Mouse (Mus musculus) adrenal gland, postnatal 25 days (tissue): ENCODE measurements around the gene Dab1. TPM values are rescaled to one million over a fixed set of nuclear protein-coding genes. Genes with fewer than 3 reads are reported as not detected.

Experiments used
- DNase-seq: peaks from one replicate; pipeline ENCODE4 v3.0.0; 2021; ENCODE audit warnings: mixed read lengths
- total RNA-seq: library from RNA; stranded (reverse); gene quantifications from 2 replicates; pipeline ENCODE4 v1.2.3, GENCODE M21; 2021

Dab1 gene
- total RNA-seq, 1 experiment from 2014 or later: 1.0 TPM

DNA sequence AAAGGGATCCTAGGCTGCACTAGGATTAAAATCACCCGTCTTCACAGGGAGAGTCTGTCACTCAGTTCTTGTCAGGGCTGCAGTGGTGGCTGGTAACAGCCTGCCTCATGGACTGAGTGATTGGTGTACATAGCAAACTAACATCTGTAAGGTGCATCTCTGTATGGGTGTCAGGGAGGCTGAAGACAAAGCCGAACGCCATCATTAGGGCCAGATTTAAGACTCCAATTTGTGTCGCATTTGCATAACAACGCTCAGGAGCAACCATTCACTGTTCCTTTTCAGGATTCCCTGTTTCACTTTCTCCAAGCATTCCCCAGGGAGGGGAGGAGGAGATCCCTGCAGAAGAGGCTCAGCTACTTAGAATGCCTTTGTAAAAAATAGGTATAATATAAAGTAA, 219.2 kb downstream of the Dab1 start:
- no peak for DNase-seq

DNA sequence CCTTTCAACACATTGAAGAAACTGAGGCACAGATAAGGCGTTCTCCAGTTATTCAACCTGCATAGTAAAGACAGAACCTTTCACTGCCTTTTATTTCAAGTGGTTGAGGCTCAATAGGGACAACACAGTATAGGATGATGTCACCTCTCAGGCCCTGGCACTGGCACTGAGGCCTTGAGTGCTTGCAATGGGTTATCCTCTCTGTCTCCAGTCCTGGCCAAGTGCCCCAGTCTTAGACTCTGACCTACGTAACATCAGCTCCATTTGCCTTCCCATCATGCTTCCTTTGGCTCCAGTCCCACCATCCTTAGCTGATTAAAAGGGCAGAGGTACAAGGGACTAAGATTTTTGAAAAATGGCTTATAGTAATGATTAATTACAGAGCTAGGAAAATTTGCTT, 220.4 kb downstream of the Dab1 start:
- peak; percentile 24 for DNase-seq

- no peak for DNase-seq
Observed at GRCm38 (mm10) chr4:103841126-103841525, 222.0 kb downstream of the Dab1 start.

DNA sequence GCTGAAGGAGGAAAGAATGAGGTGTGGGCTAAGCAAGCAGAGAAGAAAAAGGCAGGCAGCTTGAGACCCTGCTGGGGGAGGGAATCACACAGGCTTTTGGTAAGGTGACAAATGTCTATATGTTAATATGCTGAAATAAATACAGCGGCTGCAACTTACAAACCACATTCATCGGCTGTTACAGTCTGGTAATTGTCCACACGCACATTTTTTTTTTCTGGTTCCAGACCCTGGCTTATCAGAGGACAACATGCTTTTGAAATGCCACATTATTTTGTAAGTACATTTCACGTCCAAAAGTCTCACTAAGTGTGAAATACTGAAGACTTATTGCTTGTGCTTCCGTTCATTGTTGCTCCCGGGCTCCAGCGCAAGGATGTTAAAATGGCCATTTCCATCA, 225.5 kb downstream of the Dab1 start:
- no peak for DNase-seq

- DNase-seq: no peak
Observed at GRCm38 (mm10) chr4:103857173-103857572, 238.0 kb downstream of the Dab1 start.

DNA sequence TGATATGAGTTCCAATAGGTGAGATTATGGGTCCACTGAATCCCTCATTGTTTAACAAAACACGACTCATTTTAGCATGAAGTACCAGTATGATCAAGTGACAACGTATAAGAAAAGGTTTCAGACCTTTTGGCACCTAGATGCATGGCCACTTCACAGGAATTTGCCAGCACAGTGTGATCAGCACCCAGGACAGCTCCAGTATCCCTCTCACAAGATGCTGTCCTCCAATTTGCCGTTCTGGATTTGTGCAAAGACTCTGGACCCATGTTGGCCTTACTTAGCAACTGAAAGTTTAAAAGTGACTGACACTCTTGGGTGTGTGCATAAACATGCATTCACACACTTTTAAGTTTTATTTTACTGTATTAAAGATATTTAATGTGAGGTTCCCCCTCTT, 256.4 kb downstream of the Dab1 start:
- peak; percentile 10 for DNase-seq

GRCm38 (mm10) chr4:103878841-103879240, 259.7 kb downstream of the Dab1 start:
- no peak for DNase-seq

DNA sequence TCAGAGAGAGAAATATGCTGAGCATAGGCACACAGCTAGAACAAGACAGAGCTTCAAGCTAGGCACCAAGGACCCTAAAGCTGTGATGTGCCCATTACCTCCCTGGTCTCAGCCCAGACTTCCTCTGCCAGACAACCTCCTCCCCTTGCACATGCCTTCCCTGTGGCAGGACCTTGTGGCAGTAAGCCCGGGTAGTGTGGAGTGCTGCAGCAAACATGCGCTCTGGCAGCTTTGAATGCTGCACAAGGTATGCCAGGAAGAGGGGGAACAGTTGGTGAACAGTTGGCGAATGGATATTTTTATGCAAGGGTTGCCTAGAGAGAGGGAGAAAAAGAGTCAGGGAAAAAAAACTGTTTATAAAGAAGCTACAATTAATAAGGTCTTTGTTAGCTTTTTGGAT, 262.5 kb downstream of the Dab1 start:
- DNase-seq: no peak

DNA sequence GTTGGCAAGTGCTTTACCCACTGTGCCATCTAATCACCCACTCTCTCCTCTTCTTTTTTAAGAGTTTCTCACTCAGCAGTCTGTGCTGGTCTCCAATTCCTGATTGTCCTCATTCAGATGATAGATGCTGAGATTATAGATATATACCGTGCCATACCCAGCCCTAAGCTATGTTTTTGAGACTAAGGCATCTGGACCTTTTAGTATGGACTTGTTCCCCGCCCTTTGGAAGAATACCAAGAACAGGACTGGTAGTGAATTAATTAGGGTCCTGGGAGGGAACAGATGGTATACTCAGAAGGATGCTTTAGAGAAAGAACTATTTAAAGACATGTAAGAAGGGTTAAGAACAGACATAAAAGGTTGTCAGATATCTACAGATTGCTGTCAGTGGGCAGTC, 268.9 kb downstream of the Dab1 start:
- no peak for DNase-seq

DNA sequence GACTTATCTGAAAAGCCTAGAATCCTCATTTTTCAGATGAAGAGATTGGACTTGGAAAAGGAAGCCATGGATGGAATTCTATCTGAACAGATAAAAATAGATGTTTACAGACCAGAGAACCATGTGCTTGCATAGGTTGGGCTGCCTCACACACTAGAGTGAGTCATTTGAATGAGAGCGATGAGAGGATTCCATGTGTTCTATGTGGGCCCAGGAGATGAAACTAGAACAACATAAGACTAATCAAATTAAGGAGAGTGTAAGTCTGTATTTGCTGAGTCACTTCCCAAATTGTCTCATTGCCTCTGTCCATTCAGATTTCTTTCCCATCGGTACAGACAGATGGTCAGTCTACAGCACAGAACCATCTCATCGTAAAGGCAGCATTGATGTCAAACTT, 270.0 kb downstream of the Dab1 start:
- no peak for DNase-seq

DNA sequence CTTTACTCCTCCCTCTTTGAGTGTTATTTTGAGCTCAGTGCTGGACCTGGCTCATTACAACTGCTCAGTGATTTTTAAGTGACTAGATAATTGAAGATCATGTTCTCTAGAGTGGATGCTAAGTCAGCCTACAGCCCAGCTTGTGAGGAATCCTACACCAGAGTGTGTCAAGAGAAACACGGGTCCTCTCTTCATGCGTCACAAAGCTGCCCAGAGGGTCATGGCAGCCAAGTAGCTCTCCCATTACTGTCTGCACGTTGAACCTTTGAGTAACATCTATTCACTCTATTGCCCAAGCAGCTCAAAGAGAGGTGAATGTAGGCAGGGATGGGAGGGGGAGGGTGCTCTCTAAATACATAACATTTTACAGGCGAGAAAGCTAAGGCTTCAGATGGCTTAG, 277.6 kb downstream of the Dab1 start:
- no peak for DNase-seq

DNA sequence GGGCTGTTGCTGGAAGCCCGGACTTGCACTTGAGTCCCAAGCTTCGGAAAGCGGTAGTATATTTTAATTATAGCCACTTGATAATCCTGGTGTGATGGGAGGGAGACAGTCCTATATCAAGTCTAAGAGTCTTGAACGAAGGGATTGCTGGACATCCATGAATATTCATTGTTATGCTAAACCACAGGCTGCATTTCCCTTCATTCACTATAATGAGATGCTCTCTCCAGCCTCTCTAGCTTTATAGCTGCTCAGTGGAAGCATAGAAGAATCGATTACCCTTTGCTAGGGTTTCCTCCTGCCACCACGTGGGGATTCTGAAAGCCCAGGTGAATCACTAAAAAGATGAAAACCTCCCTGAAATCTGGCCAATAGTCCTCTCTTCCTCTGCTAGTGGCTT, 278.5 kb downstream of the Dab1 start:
- no peak for DNase-seq

- DNase-seq: no peak
Observed at GRCm38 (mm10) chr4:103911441-103911840, 292.3 kb downstream of the Dab1 start.

- DNase-seq: no peak
Observed at GRCm38 (mm10) chr4:103912071-103912470, 292.9 kb downstream of the Dab1 start.

GRCm38 (mm10) chr4:103922431-103922931, 303.3 kb downstream of the Dab1 start:
- DNase-seq: no peak

DNA sequence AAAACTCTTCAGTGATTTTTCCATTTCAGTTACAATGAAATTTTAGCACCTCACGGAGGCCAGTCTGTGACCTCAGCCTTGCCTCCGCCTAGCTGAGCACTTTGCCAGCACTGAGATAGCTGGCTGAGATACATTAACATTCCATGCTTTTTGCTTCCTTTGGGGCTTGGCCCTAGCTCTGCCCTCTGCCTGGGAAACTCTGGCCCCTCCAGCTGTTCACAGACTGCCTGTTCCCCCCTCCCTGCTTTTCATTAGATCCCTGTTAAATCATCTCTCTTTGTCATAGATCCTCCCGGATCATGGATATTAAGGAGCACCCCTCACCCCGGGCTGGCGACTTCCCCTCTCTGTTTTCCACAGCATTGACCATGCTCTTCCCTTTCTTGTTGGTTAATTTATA, 307.5 kb downstream of the Dab1 start:
- DNase-seq: no peak

- no peak for DNase-seq
Observed at GRCm38 (mm10) chr4:103929631-103930030, 310.5 kb downstream of the Dab1 start.

DNA sequence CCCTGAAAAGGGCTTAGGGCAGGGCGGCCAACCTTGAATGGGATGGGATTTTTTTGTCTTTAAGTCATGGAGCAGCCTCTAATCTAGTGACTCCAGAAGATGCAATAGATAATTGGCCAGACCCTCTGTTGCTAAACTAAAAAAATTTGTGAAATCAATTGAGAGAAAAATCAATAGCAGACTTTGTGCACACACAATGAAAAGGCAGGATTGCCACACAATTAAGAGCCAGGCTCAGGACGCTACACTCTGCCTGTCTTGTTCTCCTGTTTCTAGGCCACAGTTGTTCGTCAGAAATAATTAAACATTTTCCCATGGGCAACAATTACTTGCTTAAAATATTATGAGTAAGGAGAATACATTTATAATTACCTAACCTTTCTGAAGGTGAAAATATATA, 315.2 kb downstream of the Dab1 start:
- no peak for DNase-seq

GRCm38 (mm10) chr4:103948255-103948654, 329.1 kb downstream of the Dab1 start:
- no peak for DNase-seq

GRCm38 (mm10) chr4:103953652-103954220, 334.6 kb downstream of the Dab1 start:
- no peak for DNase-seq

DNA sequence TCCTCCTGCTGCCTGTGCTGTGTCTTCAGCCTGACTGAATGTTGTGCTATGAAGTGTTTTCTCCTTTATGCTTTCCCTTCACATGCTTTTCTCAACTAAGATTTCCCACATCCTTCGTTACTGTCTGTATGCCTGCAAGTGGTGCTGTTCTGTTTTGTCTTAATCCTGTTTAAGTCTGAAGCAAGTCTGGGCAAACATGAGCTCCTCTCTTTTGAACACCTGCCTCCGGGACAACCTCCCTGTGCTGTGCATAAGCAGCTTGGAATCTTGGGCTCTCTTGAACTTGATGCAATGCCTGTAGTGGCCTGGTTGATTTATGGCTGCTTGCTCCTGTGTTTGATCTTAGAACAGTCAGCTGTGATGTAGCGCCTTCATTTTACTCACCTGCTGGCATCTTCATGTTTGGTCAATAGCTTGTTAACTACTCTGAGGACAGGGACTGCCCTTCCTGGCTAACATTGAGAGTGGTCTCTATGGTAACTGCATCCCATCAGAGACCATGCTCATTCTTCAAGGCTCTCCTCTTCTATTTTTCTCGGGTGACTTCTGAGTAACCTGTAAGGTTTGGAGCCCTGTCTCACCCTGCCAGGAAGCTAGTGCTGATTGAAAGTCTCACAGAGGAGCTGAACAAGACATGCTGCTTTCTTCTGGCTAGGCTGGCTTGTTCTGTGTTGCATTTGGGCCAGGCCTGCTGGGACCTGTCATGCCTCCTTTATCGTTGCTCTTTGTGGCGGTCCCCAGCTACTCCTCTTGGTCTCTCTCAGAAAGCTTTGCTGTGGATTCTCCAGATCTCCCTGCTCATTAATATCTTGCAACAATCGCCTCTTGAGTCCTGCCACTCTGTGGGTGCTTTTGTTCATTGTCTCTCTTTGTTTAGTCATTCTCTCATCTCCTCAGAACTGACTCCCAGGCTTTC, 342.2 kb downstream of the Dab1 start:
- no peak for DNase-seq

DNA sequence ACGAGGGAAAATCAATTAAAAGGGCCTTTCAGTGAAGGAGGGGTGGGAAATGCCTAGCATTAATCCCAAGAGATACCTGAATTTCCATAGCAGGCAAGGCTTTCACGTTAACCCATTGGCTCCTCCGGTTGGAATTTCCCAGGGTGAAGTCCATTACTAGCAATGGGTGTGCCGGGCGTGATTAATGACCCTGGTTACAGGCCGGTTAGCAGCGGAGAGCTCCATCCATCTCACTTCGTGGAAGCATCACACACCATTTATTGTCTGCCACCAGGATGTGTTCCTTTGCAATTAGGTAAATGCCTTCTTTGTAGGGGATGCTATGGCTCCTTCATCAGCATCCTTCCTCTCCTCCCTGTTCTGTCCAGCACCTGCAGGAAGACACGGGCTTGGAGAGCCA, 350.7 kb downstream of the Dab1 start:
- DNase-seq: no peak

DNA sequence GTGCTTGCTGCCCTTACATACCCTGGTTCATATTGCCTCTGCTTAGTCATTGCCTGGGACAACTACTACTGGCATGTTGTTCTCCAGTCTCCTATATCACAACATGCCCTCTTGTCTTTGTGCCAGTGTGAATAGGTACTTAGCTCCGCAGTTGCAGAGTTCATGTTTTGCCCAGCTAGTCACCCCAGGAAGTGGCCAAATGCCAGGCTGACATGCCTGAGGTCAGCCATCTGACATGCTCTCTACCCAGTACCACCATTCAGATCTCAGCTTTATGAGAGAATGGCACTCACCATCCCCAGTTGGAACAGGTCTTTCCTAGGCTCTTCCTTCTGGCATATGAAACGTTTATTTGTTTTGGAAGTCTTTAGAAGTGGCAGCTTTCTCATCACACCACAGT, 355.4 kb downstream of the Dab1 start:
- no peak for DNase-seq

- no peak for DNase-seq
Observed at GRCm38 (mm10) chr4:103974946-103975345, 355.8 kb downstream of the Dab1 start.
